In the genomic region with DNA sequence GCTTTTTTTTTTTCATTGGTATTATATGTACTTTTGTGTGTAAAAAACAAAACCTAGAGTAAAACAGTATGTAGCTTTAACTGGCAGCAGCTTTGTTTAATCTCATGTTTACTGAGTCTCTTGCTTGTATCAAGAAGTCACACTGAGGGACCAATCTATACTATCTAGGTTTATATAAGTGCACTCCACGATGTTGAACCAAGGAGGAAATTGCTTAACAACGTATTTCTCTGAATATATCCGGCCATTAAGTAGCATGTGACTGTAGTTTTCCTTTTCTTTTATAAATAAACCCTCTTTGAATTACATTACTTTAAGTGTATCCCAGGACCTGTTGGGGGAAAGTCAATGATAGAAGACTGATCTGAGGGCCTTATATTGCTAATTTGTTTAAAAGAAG, we compare ENCODE assay signal across 23 mouse cellular contexts.
DNase-seq lines count a peak whose midpoint lies in the region; ATAC-seq and TF ChIP-seq lines count a peak whose summit lies in the region.
"Had no signal": no experiment of that assay in that cellular context is flagged by ENCODE, and none has a peak within 500 bp of the region (broad histone marks: within the 10 kb centered on the region; RNA-seq: fewer than 3 reads in every experiment).

No protein-coding gene starts in this region.

- no peak overlapping the region for H3K9ac ChIP-seq in lung, embryonic 14.5 days
- no peak overlapping the region for H3K9ac ChIP-seq in lung, embryonic 16.5 days (ENCODE audit: low read length)
- no peak overlapping the region for H3K9ac ChIP-seq in lung, postnatal 0 days (replicated peaks; ENCODE audit: low read depth)

- 12% methylated on average over 3 of the region's 3 CpGs for WGBS in lung, embryonic 14.5 days
- WGBS in lung, embryonic 16.5 days, result 8% methylated on average over 3 of the region's 3 CpGs
- 24% methylated on average over 3 of the region's 3 CpGs for WGBS in lung, adult 2 months
- WGBS in lung, postnatal 0 days, result 10% methylated on average over 3 of the region's 3 CpGs

- no peak for TF ChIP-seq CTCF in lung, embryonic 14.5 days (IDR thresholded peaks at IDR 0.05; ENCODE audit: low read depth)
- no peak for TF ChIP-seq CTCF in lung, adult 2 months (IDR thresholded peaks at IDR 0.05; ENCODE audit: insufficient read depth, low read length)
- no peak for TF ChIP-seq CTCF in lung, postnatal 0 days (IDR thresholded peaks at IDR 0.05)

- no peak overlapping the region for H3K27ac ChIP-seq in lung, embryonic 14.5 days (ENCODE audit: low read depth)
- no peak overlapping the region for H3K27ac ChIP-seq in lung, embryonic 16.5 days (ENCODE audit: low read length)
- H3K27ac ChIP-seq in lung, postnatal 0 days (ENCODE audit: low read length), result no peak overlapping the region

- H3K4me3 ChIP-seq in lung, embryonic 14.5 days (ENCODE audit: low read depth, low read length), result no peak overlapping the region
- H3K4me3 ChIP-seq in lung, embryonic 16.5 days (ENCODE audit: low read length), result no peak overlapping the region
- no peak overlapping the region for H3K4me3 ChIP-seq in lung, adult 2 months (replicated peaks; ENCODE audit: extremely low read depth, low read depth, low read length)
- no peak overlapping the region for H3K4me3 ChIP-seq in lung, postnatal 0 days (ENCODE audit: low read depth, low read length)

- H3K36me3 ChIP-seq in lung, embryonic 14.5 days (ENCODE audit: insufficient read depth), result no peaks in the 10 kb centered on the region
- H3K36me3 ChIP-seq in lung, embryonic 16.5 days (ENCODE audit: control insufficient read depth, insufficient read depth, low read length), result no peaks in the 10 kb centered on the region
- H3K36me3 ChIP-seq in lung, postnatal 0 days (ENCODE audit: insufficient read depth, low read length), result no peaks in the 10 kb centered on the region
- H3K36me3 ChIP-seq: G1E had no signal

- H3K9me3 ChIP-seq in lung, embryonic 14.5 days (ENCODE audit: low read depth, low read length), result no peaks in the 10 kb centered on the region
- no peaks in the 10 kb centered on the region; the same call in 1 of the 2 replicates for H3K9me3 ChIP-seq in lung, embryonic 16.5 days (ENCODE audit: control insufficient read depth, low read length)
- no peaks in the 10 kb centered on the region for H3K9me3 ChIP-seq in lung, postnatal 0 days (ENCODE audit: low read length)

- peak; percentile 73 for TF ChIP-seq EP300 in lung, postnatal 0 days (IDR thresholded peaks at IDR 0.05)

- DNase-seq in lung, embryonic 14.5 days, result peak; percentile 31
- no peak for DNase-seq in lung, postnatal 4 days
- no peak for DNase-seq in lung, adult 2 months
- peak; percentile 52 for DNase-seq in lung, postnatal 0 days (ENCODE audit: low spot score)
- DNase-seq in lung, postnatal 36 days, result no peak
- DNase-seq in 416B (ENCODE audit: low read depth), result peak; percentile 56
- no peak for DNase-seq in gastrocnemius, adult 8-10 months (ENCODE audit: low spot score in 2 of 2)
- DNase-seq: adrenal gland, adult 2 months; adrenal gland, adult 8-10 months; adrenal gland, postnatal 10 days; adrenal gland, postnatal 14 days; adrenal gland, postnatal 25 days; adrenal gland, postnatal 36 days; B cell, adult 2 months; cerebellum, adult 11 months; cerebellum, adult 11-12 months; cerebellum, adult 18-20 months had no signal

- peaks cover 1% of the 10 kb centered on the region for H3K4me1 ChIP-seq in lung, embryonic 14.5 days (ENCODE audit: insufficient read depth)
- peaks cover 9% of the 10 kb centered on the region for H3K4me1 ChIP-seq in lung, embryonic 16.5 days (replicated peaks; ENCODE audit: control insufficient read depth, insufficient read depth, low read length)
- no peaks in the 10 kb centered on the region; the same call in 1 of the 2 replicates for H3K4me1 ChIP-seq in lung, adult 2 months (ENCODE audit: control insufficient read depth, insufficient read depth, low read length)
- peaks cover 2% of the 10 kb centered on the region for H3K4me1 ChIP-seq in lung, postnatal 0 days (ENCODE audit: insufficient read depth, low read depth, low read length)

- no peak for ATAC-seq in lung, embryonic 14.5 days (ENCODE audit: insufficient read depth)
- ATAC-seq in lung, embryonic 16.5 days (ENCODE audit: low read depth), result peak; percentile 71
- 0 out of 2 replicates have a peak, but pooled peaks have one; percentile 43 for ATAC-seq in lung, postnatal 0 days
- ATAC-seq: activated CD4-positive, CD25-positive, alpha-beta regulatory T cell, adult 4 months; CD4-positive, CD25-positive, alpha-beta regulatory T cell, adult 4 months; Patski had no signal

- TF ChIP-seq POLR2A in lung, adult 2 months (IDR thresholded peaks at IDR 0.05; ENCODE audit: borderline replicate concordance, extremely low read depth, low read depth, low read length), result no peak

- H3K27me3 ChIP-seq in lung, embryonic 14.5 days (ENCODE audit: insufficient read depth, low read length), result no peaks in the 10 kb centered on the region
- H3K27me3 ChIP-seq in lung, embryonic 16.5 days (ENCODE audit: control insufficient read depth, insufficient read depth, low read depth, low read length), result no peaks in the 10 kb centered on the region
- no peaks in the 10 kb centered on the region for H3K27me3 ChIP-seq in lung, postnatal 0 days (replicated peaks; ENCODE audit: insufficient read depth, low read length)
- H3K27me3 ChIP-seq: CH12.LX, Patski had no signal

- H3K4me2 ChIP-seq in lung, embryonic 14.5 days, result no peak overlapping the region
- H3K4me2 ChIP-seq in lung, embryonic 16.5 days (ENCODE audit: low read depth, low read length), result no peak overlapping the region
- no peak overlapping the region for H3K4me2 ChIP-seq in lung, postnatal 0 days (replicated peaks; ENCODE audit: low read depth, low read length)

Comparison
In these comparisons a context has a peak if more than half of its experiments do, and no peak if none do; other contexts are left out.
1. DNase-seq: peak in lung, embryonic 14.5 days (single experiment), lung, postnatal 0 days (single experiment) and 416B (single experiment); none in lung, postnatal 4 days (0 of 2), lung, adult 2 months (single experiment), lung, postnatal 36 days (single experiment) and gastrocnemius, adult 8-10 months (0 of 2).